Mouse (Mus musculus) hindbrain, embryonic 12.5 days (tissue): Measurements from ENCODE around the gene Cd200r1. TPM values are rescaled to one million over a fixed set of nuclear protein-coding genes. Genes with fewer than 3 reads are reported as not detected.
"Not testable (repeated sequence)": the region's sequence is repeated elsewhere in the genome, so short reads cannot be mapped to it uniquely, and the experiment has no call there.

Source experiments
- ATAC-seq: fragments of 200-750 bp; cut with Nextera tagmentation; 2 replicates; pipeline ENCODE4 v1.8.0; 2017; ENCODE audit warnings: moderate TSS enrichment; ENCODE audit not compliant: low FRiP score
- H3K27ac ChIP-seq: fragments of 300-500 bp; sonication (generic); 2 replicates; pipeline ENCODE4 v1.5.1; 2016; ENCODE audit warnings: mild to moderate bottlenecking
- H3K27me3 ChIP-seq: fragments of 300-500 bp; sonication (generic); 2 replicates; pipeline ENCODE4 v1.6.1; 2016; ENCODE audit warnings: mild to moderate bottlenecking
- H3K36me3 ChIP-seq: fragments of 300-500 bp; sonication (generic); 2 replicates; pipeline ENCODE4 v1.6.1; 2016; ENCODE audit warnings: mild to moderate bottlenecking
- H3K4me1 ChIP-seq: fragments of 300-500 bp; sonication (generic); 2 replicates; pipeline ENCODE4 v1.6.1; 2016
- H3K4me2 ChIP-seq: fragments of 300-500 bp; sonication (generic); replicated peaks from 2 replicates; pipeline ENCODE4 v1.6.1; 2016; ENCODE audit warnings: mild to moderate bottlenecking
- H3K4me3 ChIP-seq: fragments of 300-500 bp; sonication (generic); 2 replicates; pipeline ENCODE4 v1.5.1; 2016; ENCODE audit warnings: mild to moderate bottlenecking
- H3K9ac ChIP-seq: fragments of 300-500 bp; sonication (generic); 2 replicates; pipeline ENCODE4 v1.6.1; 2016; ENCODE audit warnings: mild to moderate bottlenecking, moderate library complexity
- H3K9me3 ChIP-seq: fragments of 300-500 bp; sonication (generic); replicated peaks from 2 replicates; pipeline ENCODE4 v1.6.1; 2016; ENCODE audit warnings: mild to moderate bottlenecking
- WGBS: fragments of 180-500 bp; shearing (Covaris S2); methylation state at CpG from one replicate; pipeline ENCODE4 v1.1.7; 2016; 5-methylcytosine and 5-hydroxymethylcytosine counted together
- polyA plus RNA-seq: library from polyadenylated mRNA; unstranded; fragments of >200 nt; fragmentation: Nextera tagmentation; extraction: Ambion mirVana; gene quantifications from 2 replicates; pipeline ENCODE4 v1.2.1, GENCODE M21; 2016

Cd200r1 gene
- polyA plus RNA-seq, 1 experiment from 2014 or later: 0.52 TPM

GRCm38 (mm10) chr16:44773673-44774072 lies 8.1 kb downstream of the Cd200r1 start:
- Histone ChIP-seq H3K36me3 (no peaks in the 10 kb centered on the region), H3K9ac (no peak overlapping the region), H3K4me1 (no peaks in the 10 kb centered on the region), H3K27me3 (no peaks in the 10 kb centered on the region), H3K9me3 (no peaks in the 10 kb centered on the region), H3K4me3 (no peak overlapping the region), H3K27ac (no peak overlapping the region), H3K4me2 (no peak overlapping the region)
- ATAC-seq: no peak
- WGBS: 92% methylated on average over 3 of the region's 3 CpGs

- Histone ChIP-seq H3K4me1 (no peaks in the 10 kb centered on the region), H3K4me2 (no peak overlapping the region), H3K9me3 (no peaks in the 10 kb centered on the region), H3K9ac (no peak overlapping the region), H3K4me3 (no peak overlapping the region), H3K36me3 (no peaks in the 10 kb centered on the region), H3K27me3 (no peaks in the 10 kb centered on the region), H3K27ac (no peak overlapping the region)
- WGBS: 91% methylated on average over 6 of the region's 6 CpGs
- no peak for ATAC-seq
These were observed 8.7 kb downstream of the Cd200r1 start for GRCm38 (mm10) chr16:44774201-44774600.

- no peaks in the 10 kb centered on the region for H3K9me3 ChIP-seq
- ATAC-seq: no peak
- no peak overlapping the region for H3K4me3 ChIP-seq
- no peaks in the 10 kb centered on the region for H3K27me3 ChIP-seq
- H3K36me3 ChIP-seq: no peaks in the 10 kb centered on the region
- WGBS: 87% methylated on average over 17 of the region's 17 CpGs
- H3K27ac ChIP-seq: no peak overlapping the region
- no peak overlapping the region for H3K4me2 ChIP-seq
- no peak overlapping the region for H3K9ac ChIP-seq
- no peaks in the 10 kb centered on the region for H3K4me1 ChIP-seq
These were observed 13.1 kb downstream of the Cd200r1 start for GRCm38 (mm10) chr16:44778538-44779147.

- Histone ChIP-seq H3K27ac (no peak overlapping the region), H3K4me3 (no peak overlapping the region), H3K36me3 (no peaks in the 10 kb centered on the region), H3K9me3 (no peaks in the 10 kb centered on the region), H3K9ac (no peak overlapping the region), H3K4me1 (no peaks in the 10 kb centered on the region), H3K4me2 (no peak overlapping the region), H3K27me3 (no peaks in the 10 kb centered on the region)
- 91% methylated on average over 5 of the region's 5 CpGs for WGBS
- no peak for ATAC-seq
These were observed 14.0 kb downstream of the Cd200r1 start for GRCm38 (mm10) chr16:44779494-44779893.

- Histone ChIP-seq H3K4me2 (no peak overlapping the region), H3K9ac (no peak overlapping the region), H3K9me3 (no peaks in the 10 kb centered on the region), H3K4me1 (no peaks in the 10 kb centered on the region), H3K27me3 (no peaks in the 10 kb centered on the region), H3K4me3 (no peak overlapping the region), H3K27ac (no peak overlapping the region), H3K36me3 (no peaks in the 10 kb centered on the region)
- WGBS: 65% methylated on average over 4 of the region's 4 CpGs
- no peak for ATAC-seq
These were observed 15.2 kb downstream of the Cd200r1 start for GRCm38 (mm10) chr16:44780751-44781150.

- H3K27me3 ChIP-seq: no peaks in the 10 kb centered on the region
- 95% methylated on average over 1 of the region's 1 CpGs for WGBS
- H3K9ac ChIP-seq: no peak overlapping the region
- no peaks in the 10 kb centered on the region for H3K9me3 ChIP-seq
- no peak overlapping the region for H3K4me2 ChIP-seq
- H3K27ac ChIP-seq: no peak overlapping the region
- ATAC-seq: no peak
- H3K4me1 ChIP-seq: no peaks in the 10 kb centered on the region
- H3K4me3 ChIP-seq: no peak overlapping the region
- H3K36me3 ChIP-seq: no peaks in the 10 kb centered on the region
These were observed 21.4 kb downstream of the Cd200r1 start for GRCm38 (mm10) chr16:44786934-44787333.

GRCm38 (mm10) chr16:44794416-44794815 lies 28.9 kb downstream of the Cd200r1 start:
- no peak overlapping the region for H3K4me3 ChIP-seq
- H3K27ac ChIP-seq: no peak overlapping the region
- no peak for ATAC-seq
- H3K9ac ChIP-seq: no peak overlapping the region
- H3K4me2 ChIP-seq: no peak overlapping the region
- H3K27me3 ChIP-seq: no peaks in the 10 kb centered on the region
- no peaks in the 10 kb centered on the region for H3K36me3 ChIP-seq
- H3K9me3 ChIP-seq: no peaks in the 10 kb centered on the region
- H3K4me1 ChIP-seq: no peaks in the 10 kb centered on the region

GRCm38 (mm10) chr16:44805976-44806375 lies 40.4 kb downstream of the Cd200r1 start:
- H3K36me3 ChIP-seq: no peaks in the 10 kb centered on the region
- H3K27ac ChIP-seq: no peak overlapping the region
- no peak overlapping the region for H3K9ac ChIP-seq
- no peaks in the 10 kb centered on the region for H3K4me1 ChIP-seq
- no peaks in the 10 kb centered on the region for H3K27me3 ChIP-seq
- H3K4me3 ChIP-seq: no peak overlapping the region
- H3K9me3 ChIP-seq: no peaks in the 10 kb centered on the region
- ATAC-seq: no peak
- H3K4me2 ChIP-seq: no peak overlapping the region

GRCm38 (mm10) chr16:44810223-44810622 lies 44.7 kb downstream of the Cd200r1 start:
- H3K36me3 ChIP-seq, H3K27me3 ChIP-seq, H3K4me2 ChIP-seq, H3K4me3 ChIP-seq, H3K9me3 ChIP-seq, H3K9ac ChIP-seq, H3K4me1 ChIP-seq, H3K27ac ChIP-seq, ATAC-seq: not testable (repeated sequence)
- WGBS: 98% methylated on average over 4 of the region's 4 CpGs

- no peak within 1 kb of the TSS for H3K27ac ChIP-seq
- H3K27me3 ChIP-seq: no peaks in the 10 kb centered on the region
- no peaks in the 10 kb centered on the region for H3K9me3 ChIP-seq
- H3K4me3 ChIP-seq: no peak within 1 kb of the TSS
- no peaks in the 10 kb centered on the region for H3K4me1 ChIP-seq
- WGBS: 87% methylated on average over 3 of the region's 3 CpGs
- ATAC-seq: no peak
- H3K9ac ChIP-seq: no peak within 1 kb of the TSS
- no peaks in the 10 kb centered on the region for H3K36me3 ChIP-seq
- H3K4me2 ChIP-seq: no peak within 1 kb of the TSS
These were observed 46.0 kb downstream of the Cd200r1 start, which contains the start of gene Cd200r4 for GRCm38 (mm10) chr16:44811544-44811943. Gene Cd200r4, plus strand, starts transcription at chr16:44811733.

GRCm38 (mm10) chr16:44812468-44813065 lies 47.0 kb downstream of the Cd200r1 start:
- ATAC-seq: no peak
- no peak overlapping the region for H3K4me2 ChIP-seq
- H3K36me3 ChIP-seq: no peaks in the 10 kb centered on the region
- WGBS: 85% methylated on average over 6 of the region's 6 CpGs
- H3K27ac ChIP-seq: no peak overlapping the region
- H3K9ac ChIP-seq: no peak overlapping the region
- no peaks in the 10 kb centered on the region for H3K27me3 ChIP-seq
- no peak overlapping the region for H3K4me3 ChIP-seq
- H3K4me1 ChIP-seq: no peaks in the 10 kb centered on the region
- no peaks in the 10 kb centered on the region for H3K9me3 ChIP-seq

- H3K27me3 ChIP-seq: no peaks in the 10 kb centered on the region
- H3K27ac ChIP-seq: no peak overlapping the region
- no peak overlapping the region for H3K4me2 ChIP-seq
- no peaks in the 10 kb centered on the region for H3K36me3 ChIP-seq
- WGBS: 64% methylated on average over 1 of the region's 1 CpGs
- no peaks in the 10 kb centered on the region for H3K4me1 ChIP-seq
- no peak for ATAC-seq
- no peak overlapping the region for H3K9ac ChIP-seq
- H3K9me3 ChIP-seq: no peaks in the 10 kb centered on the region
- no peak overlapping the region for H3K4me3 ChIP-seq
These were observed 52.5 kb downstream of the Cd200r1 start for GRCm38 (mm10) chr16:44818010-44818409.

- H3K36me3 ChIP-seq: no peaks in the 10 kb centered on the region
- no peak overlapping the region for H3K4me3 ChIP-seq
- H3K27me3 ChIP-seq: no peaks in the 10 kb centered on the region
- no peak overlapping the region for H3K4me2 ChIP-seq
- H3K9me3 ChIP-seq: no peaks in the 10 kb centered on the region
- 83% methylated on average over 4 of the region's 4 CpGs for WGBS
- no peaks in the 10 kb centered on the region for H3K4me1 ChIP-seq
- no peak overlapping the region for H3K9ac ChIP-seq
- ATAC-seq: no peak
- H3K27ac ChIP-seq: no peak overlapping the region
These were observed 55.0 kb downstream of the Cd200r1 start for GRCm38 (mm10) chr16:44820545-44820944.
